Mouse (Mus musculus) right cerebral cortex, postnatal 4 days (tissue): ENCODE data around the gene Bst1.
A peak's percentile ranks its signal among the peaks of the same experiment; 100 is the strongest.

ENCODE experiments used
- DNase-seq: peaks from one replicate; pipeline ENCODE4 v3.0.0-alpha.2; 2022

Bst1 gene

GRCm38 (mm10) chr5:43818695-43819094 lies at the start of gene Bst1:
Bst1 (plus strand) TSS chr5:43818885.
- no peak for DNase-seq

- no peak for DNase-seq
Observed at GRCm38 (mm10) chr5:43770618-43771354, 47.9 kb upstream of the Bst1 start.

GRCm38 (mm10) chr5:43771555-43771954 lies 47.1 kb upstream of the Bst1 start:
- DNase-seq = no peak

- no peak for DNase-seq
Observed at GRCm38 (mm10) chr5:43776407-43776806, 42.3 kb upstream of the Bst1 start.

GRCm38 (mm10) chr5:43776993-43777392 lies 41.7 kb upstream of the Bst1 start:
- no peak for DNase-seq

- DNase-seq = no peak
Observed at GRCm38 (mm10) chr5:43778583-43778982, 40.1 kb upstream of the Bst1 start.

- no peak for DNase-seq
Observed at GRCm38 (mm10) chr5:43781423-43781976, 37.2 kb upstream of the Bst1 start.

- peak; percentile 85 for DNase-seq
Observed at GRCm38 (mm10) chr5:43781977-43782930, 36.4 kb upstream of the Bst1 start.

GRCm38 (mm10) chr5:43783996-43784395 lies 34.7 kb upstream of the Bst1 start:
- DNase-seq = no peak

GRCm38 (mm10) chr5:43786607-43787006 lies 32.1 kb upstream of the Bst1 start:
- no peak for DNase-seq

- DNase-seq = no peak
Observed at GRCm38 (mm10) chr5:43787976-43788752, 30.5 kb upstream of the Bst1 start.

- DNase-seq = no peak
Observed at GRCm38 (mm10) chr5:43792354-43792753, 26.3 kb upstream of the Bst1 start.

GRCm38 (mm10) chr5:43799530-43799929 lies 19.2 kb upstream of the Bst1 start:
- DNase-seq = no peak

GRCm38 (mm10) chr5:43800700-43801099 lies 18.0 kb upstream of the Bst1 start:
- DNase-seq = no peak

GRCm38 (mm10) chr5:43801253-43801652 lies 17.4 kb upstream of the Bst1 start:
- no peak for DNase-seq

GRCm38 (mm10) chr5:43801798-43802197 lies 16.9 kb upstream of the Bst1 start:
- no peak for DNase-seq

GRCm38 (mm10) chr5:43805401-43805800 lies 13.3 kb upstream of the Bst1 start:
- no peak for DNase-seq

GRCm38 (mm10) chr5:43806340-43806739 lies 12.3 kb upstream of the Bst1 start:
- no peak for DNase-seq

- no peak for DNase-seq
Observed at GRCm38 (mm10) chr5:43806914-43807313, 11.8 kb upstream of the Bst1 start.

GRCm38 (mm10) chr5:43807744-43808696 lies 10.7 kb upstream of the Bst1 start:
- DNase-seq = peak; percentile 81

GRCm38 (mm10) chr5:43810427-43811062 lies 8.1 kb upstream of the Bst1 start:
- no peak for DNase-seq
